Mouse (Mus musculus) T-cell, adult 2 months (primary cell): Measurements from ENCODE around the gene Nagpa.
"Not testable (repeated sequence)": the region's sequence is repeated elsewhere in the genome, so short reads cannot be mapped to it uniquely, and the experiment has no call there.

Source experiments
- DNase-seq: peaks from one replicate; pipeline ENCODE4 v3.0.0; 2022; ENCODE audit warnings: low spot score

Gene Nagpa

GRCm38 (mm10) chr16:5203668-5204433, at the start of gene Nagpa:
Gene Nagpa (minus strand): TSS chr16:5204012.
- peak; percentile 76 for DNase-seq

- DNase-seq: no peak
These were observed 48.4 kb upstream of the Nagpa start for GRCm38 (mm10) chr16:5252260-5252659.

- DNase-seq: no peak
These were observed 47.1 kb upstream of the Nagpa start for GRCm38 (mm10) chr16:5250891-5251290.

GRCm38 (mm10) chr16:5244411-5244810, 40.6 kb upstream of the Nagpa start:
- DNase-seq: peak; percentile 40

GRCm38 (mm10) chr16:5242882-5243281, 39.1 kb upstream of the Nagpa start:
- DNase-seq: no peak

- no peak for DNase-seq
These were observed 38.5 kb upstream of the Nagpa start for GRCm38 (mm10) chr16:5242355-5242754.

- peak; percentile 91 for DNase-seq
These were observed 29.9 kb upstream of the Nagpa start, which contains the start of gene Alg1 for GRCm38 (mm10) chr16:5233418-5234313. Gene Alg1 (plus strand): TSS chr16:5233621.

GRCm38 (mm10) chr16:5232982-5233381, 29.2 kb upstream of the Nagpa start:
- DNase-seq: no peak

- not testable (repeated sequence) for DNase-seq
These were observed 24.3 kb upstream of the Nagpa start for GRCm38 (mm10) chr16:5228103-5228502.

- not testable (repeated sequence) for DNase-seq
These were observed 23.7 kb upstream of the Nagpa start for GRCm38 (mm10) chr16:5227501-5227900.

- DNase-seq: not testable (repeated sequence)
These were observed 22.7 kb upstream of the Nagpa start for GRCm38 (mm10) chr16:5226534-5226933.

GRCm38 (mm10) chr16:5222140-5222539, 18.3 kb upstream of the Nagpa start, which contains the start of gene AU021092:
Gene AU021092 (minus strand): TSS chr16:5222299.
- no peak for DNase-seq

GRCm38 (mm10) chr16:5221403-5221802, 17.6 kb upstream of the Nagpa start:
- no peak for DNase-seq

- DNase-seq: no peak
These were observed 13.7 kb upstream of the Nagpa start for GRCm38 (mm10) chr16:5217341-5218133.

- no peak for DNase-seq
These were observed 12.9 kb upstream of the Nagpa start for GRCm38 (mm10) chr16:5216686-5217085.

GRCm38 (mm10) chr16:5214126-5214525, 10.3 kb upstream of the Nagpa start:
- no peak for DNase-seq

GRCm38 (mm10) chr16:5212150-5212549, 8.3 kb upstream of the Nagpa start:
- DNase-seq: no peak

- DNase-seq: no peak
These were observed 6.6 kb upstream of the Nagpa start for GRCm38 (mm10) chr16:5210365-5210764.

GRCm38 (mm10) chr16:5206051-5206450, 2.2 kb upstream of the Nagpa start:
- no peak for DNase-seq

- no peak for DNase-seq
These were observed 1.7 kb upstream of the Nagpa start for GRCm38 (mm10) chr16:5205431-5205970.

GRCm38 (mm10) chr16:5203200-5203599, 612 bp downstream of the Nagpa start:
- DNase-seq: peak; percentile 16

- peak; percentile 25 for DNase-seq
These were observed 1.1 kb downstream of the Nagpa start for GRCm38 (mm10) chr16:5202681-5203080.
